Mouse (Mus musculus) cerebellum, adult 8-10 months (tissue): ENCODE measurements around the gene Prox1.
A peak's percentile ranks its signal among the peaks of the same experiment; 100 is the strongest.

Source experiments
- DNase-seq: peaks from one replicate; pipeline ENCODE4 v3.0.0; 2022

Prox1 gene

GRCm38 (mm10) chr1:190140519-190140918, 30.0 kb downstream of the Prox1 start:
- no peak for DNase-seq

- no peak for DNase-seq
These were observed 30.7 kb downstream of the Prox1 start for GRCm38 (mm10) chr1:190139711-190140405.

- DNase-seq: peak; percentile 13
These were observed 32.6 kb downstream of the Prox1 start for GRCm38 (mm10) chr1:190137943-190138342.

- DNase-seq: no peak
These were observed 37.6 kb downstream of the Prox1 start for GRCm38 (mm10) chr1:190132897-190133296.

GRCm38 (mm10) chr1:190130888-190131287, 39.6 kb downstream of the Prox1 start:
- DNase-seq: no peak

- DNase-seq: no peak
These were observed 41.0 kb downstream of the Prox1 start for GRCm38 (mm10) chr1:190129553-190129952.

GRCm38 (mm10) chr1:190128674-190129322, 41.7 kb downstream of the Prox1 start:
- no peak for DNase-seq

GRCm38 (mm10) chr1:190127878-190128277, 42.6 kb downstream of the Prox1 start:
- no peak for DNase-seq

GRCm38 (mm10) chr1:190127163-190127795, 43.2 kb downstream of the Prox1 start:
- DNase-seq: no peak

- no peak for DNase-seq
These were observed 45.4 kb downstream of the Prox1 start for GRCm38 (mm10) chr1:190124961-190125739.

- DNase-seq: no peak
These were observed 47.1 kb downstream of the Prox1 start for GRCm38 (mm10) chr1:190123404-190123803.

- DNase-seq: no peak
These were observed 54.5 kb downstream of the Prox1 start for GRCm38 (mm10) chr1:190115985-190116384.

- no peak for DNase-seq
These were observed 58.8 kb downstream of the Prox1 start for GRCm38 (mm10) chr1:190111741-190112140.

GRCm38 (mm10) chr1:190107587-190107986, 62.9 kb downstream of the Prox1 start:
- no peak for DNase-seq

- no peak for DNase-seq
These were observed 63.7 kb downstream of the Prox1 start for GRCm38 (mm10) chr1:190106674-190107420.

- DNase-seq: no peak
These were observed 64.5 kb downstream of the Prox1 start for GRCm38 (mm10) chr1:190106060-190106459.

- no peak for DNase-seq
These were observed 77.2 kb downstream of the Prox1 start for GRCm38 (mm10) chr1:190093326-190093725.

GRCm38 (mm10) chr1:190092076-190092475, 78.4 kb downstream of the Prox1 start:
- no peak for DNase-seq

GRCm38 (mm10) chr1:190088929-190089328, 81.6 kb downstream of the Prox1 start:
- DNase-seq: no peak

- DNase-seq: peak; percentile 36
These were observed 84.8 kb downstream of the Prox1 start for GRCm38 (mm10) chr1:190085703-190086102.

- DNase-seq: no peak
These were observed 90.8 kb downstream of the Prox1 start for GRCm38 (mm10) chr1:190079643-190080275.

GRCm38 (mm10) chr1:190076601-190077000, 93.9 kb downstream of the Prox1 start:
- no peak for DNase-seq
